Mouse (Mus musculus) adrenal gland, postnatal 36 days (tissue): ENCODE results near the gene Pde9a. TPM values are rescaled to one million over a fixed set of nuclear protein-coding genes. Genes with fewer than 3 reads are reported as not detected.

Source experiments
- DNase-seq, 2 experiments: peaks; one replicate each; pipeline ENCODE4 v3.0.0; 2021; ENCODE audit warnings: mixed read lengths in 1 of 2
- total RNA-seq, 2 experiments: library from RNA; stranded (reverse); gene quantifications; 2 replicates each; pipeline ENCODE4 v1.2.3; 2021

Pde9a gene
- total RNA-seq, 2 experiments from 2014 or later = 3.2 to 3.7 TPM

DNA sequence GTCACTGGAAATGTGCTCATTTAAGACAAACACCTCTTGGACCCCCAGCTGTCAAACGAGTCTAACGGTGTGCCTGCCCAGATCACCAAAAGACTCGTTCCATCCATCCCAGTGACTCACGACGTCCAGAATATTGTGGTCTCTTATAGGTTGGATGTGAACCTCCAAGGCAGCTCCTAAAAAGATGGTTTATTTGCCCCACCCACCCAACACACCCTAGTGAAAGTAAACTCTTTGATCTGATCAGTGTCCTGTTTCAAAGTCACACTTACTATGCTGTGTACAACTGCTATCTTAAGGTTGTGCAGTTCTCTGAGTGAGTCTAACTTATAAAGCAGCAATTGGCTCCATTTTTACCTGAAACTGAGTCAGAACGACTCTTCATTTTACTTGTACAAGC, 126.6 kb downstream of the Pde9a start:
- no peak for DNase-seq

DNA sequence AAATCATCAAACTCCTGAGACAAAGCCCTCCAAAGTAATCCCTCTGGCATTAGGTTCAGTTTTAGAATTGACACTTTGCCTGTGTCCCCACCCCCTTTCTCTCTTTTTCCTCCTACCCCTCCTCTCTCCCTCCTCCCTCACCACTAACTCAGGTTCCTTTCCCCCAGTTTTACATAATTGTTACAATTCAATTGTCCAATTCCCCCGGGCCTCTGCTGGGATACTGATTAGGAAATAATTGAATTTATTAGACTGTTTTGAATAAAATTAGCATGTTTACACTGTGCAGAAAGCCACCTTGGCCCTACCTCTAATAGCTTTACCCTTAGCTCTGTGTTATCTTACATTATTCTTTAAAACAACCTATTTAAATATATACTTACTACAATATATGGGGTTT, 128.7 kb downstream of the Pde9a start:
- DNase-seq = no peak

DNA sequence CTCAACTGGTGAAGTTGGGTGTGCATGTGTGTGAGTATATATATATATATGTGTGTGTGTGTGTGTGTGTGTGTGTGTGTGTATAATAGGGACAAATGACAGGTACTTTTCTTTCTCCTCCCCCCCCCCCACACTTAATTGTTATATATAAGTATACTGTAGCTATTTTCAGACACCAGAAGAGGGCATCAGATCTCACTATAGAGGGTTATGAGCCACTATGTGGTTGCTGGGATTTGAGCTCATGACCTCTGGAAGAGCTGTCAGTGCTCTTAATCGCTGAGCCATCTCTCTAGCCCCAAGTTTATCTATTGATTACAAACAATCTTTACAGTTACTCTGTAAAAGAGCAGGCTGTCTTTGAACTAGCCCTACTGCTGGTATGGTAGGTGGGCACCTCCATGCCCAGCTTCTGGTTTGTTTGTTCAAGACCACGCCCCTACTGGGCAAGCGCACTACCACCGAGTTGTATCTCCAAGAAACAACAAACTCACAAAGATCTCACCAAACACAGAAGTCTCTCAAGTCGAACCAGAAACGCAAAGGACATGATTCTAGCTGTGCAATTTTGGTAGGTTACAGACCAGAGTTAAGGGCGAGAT, 133.4 kb downstream of the Pde9a start:
- DNase-seq = no peak

DNA sequence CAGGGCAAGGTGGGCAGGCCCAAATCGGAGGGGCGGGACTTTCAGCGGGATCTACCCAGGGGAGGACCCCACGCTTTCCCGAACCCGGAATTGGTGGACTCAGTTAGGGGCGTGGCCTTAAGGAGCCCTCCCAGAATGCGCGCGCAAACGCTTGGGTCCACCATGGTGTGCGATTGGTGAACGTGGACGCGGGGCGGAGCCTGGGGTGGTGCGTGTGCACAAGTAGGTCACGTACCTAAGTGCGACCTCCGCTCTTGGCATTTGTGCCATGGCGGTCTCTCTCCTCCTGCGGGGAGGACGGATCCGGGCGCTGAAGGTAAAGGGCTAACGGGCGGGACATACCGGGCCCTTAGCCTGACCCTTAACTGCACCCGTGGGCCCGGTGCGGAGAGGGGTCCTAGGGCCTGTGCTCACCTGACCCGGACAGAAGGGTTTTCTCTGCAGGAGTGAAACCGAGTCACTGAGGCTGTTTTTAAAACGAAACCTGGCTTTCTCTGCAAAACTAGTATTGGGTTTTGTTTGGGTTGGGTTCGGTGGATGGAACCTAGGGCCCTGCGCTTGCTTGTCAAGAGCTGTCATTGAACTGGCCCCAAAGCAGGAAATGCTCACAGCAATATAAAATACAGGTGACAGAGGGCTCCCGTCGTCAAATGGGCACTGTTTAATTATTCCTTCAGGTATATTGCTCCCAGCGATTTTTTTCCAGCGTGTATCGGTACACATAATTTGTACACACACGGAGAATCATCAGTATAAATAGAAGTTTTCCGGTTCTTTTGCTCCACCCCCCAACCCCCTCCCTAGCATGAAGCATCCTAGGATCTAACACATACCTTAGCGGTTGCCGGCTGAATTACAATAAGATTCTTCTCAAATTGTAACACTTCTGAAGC, 134.2 kb downstream of the Pde9a start, which contains the start of the genes Wdr4 and Ndufv3:
Gene Wdr4 (minus strand): TSS at position 35 of the 893 bp plus-strand sequence.
Gene Ndufv3 (plus strand): TSS at position 170 of the 893 bp plus-strand sequence.
- DNase-seq = peak; percentile 99 to 100

DNA sequence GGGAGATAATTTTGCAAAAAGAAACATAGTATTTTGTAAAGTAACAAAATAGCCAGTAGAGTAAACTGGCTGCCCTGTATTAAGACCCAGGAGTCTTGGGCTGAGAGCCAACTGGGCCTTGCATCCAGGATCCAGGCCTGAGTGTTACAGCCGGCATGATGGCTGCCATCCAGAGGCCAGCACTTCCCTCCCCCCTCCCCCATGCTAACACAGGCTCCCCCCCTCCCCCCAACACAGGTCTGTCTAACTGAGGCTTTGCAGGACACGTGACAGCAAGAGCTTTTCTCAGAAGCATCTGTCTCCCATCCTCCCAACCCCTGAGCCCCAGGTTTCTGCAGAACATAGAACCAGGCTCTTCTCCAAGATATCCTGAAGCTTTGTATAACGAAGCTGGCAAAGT, 134.9 kb downstream of the Pde9a start:
- DNase-seq = peak; percentile 54 to 71

DNA sequence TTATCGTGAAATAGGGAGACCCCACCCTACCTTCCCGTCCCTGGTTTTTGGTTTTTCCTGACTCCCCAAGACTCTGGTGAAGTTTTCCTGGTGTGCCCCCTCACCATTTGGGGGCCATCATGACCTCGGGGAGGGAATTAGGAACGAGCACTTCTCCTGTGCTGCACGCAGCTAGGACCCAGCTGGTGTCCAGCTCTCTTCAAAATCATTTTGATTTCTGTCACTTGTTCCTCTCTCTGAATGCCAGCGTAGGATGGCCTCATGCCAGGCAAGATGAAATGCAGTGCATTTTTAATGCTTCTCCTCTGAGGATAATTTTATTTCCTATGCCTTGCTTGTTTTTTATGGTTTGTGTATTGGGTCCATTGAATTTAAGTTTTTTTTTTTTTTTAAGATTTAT, 135.9 kb downstream of the Pde9a start:
- no peak for DNase-seq

DNA sequence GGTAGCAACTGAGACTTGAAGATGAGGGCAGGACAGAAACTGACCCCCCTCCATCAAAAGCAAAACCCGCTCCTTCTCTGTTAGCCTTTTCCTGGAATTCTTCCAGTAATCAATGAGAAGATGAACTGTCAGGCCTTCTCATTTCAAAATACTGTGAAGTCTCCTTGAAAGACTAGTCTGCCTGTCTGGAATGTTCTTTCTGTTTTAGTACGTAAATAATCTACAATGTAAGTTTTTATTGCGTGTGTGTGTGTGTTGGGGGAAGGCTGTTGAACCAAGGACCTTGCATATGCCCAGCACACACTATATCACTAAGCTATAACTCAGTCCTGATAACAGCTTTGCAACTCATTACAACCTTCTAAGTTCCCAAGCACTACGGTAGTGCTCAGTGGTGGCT, 139.1 kb downstream of the Pde9a start:
- DNase-seq = no peak

DNA sequence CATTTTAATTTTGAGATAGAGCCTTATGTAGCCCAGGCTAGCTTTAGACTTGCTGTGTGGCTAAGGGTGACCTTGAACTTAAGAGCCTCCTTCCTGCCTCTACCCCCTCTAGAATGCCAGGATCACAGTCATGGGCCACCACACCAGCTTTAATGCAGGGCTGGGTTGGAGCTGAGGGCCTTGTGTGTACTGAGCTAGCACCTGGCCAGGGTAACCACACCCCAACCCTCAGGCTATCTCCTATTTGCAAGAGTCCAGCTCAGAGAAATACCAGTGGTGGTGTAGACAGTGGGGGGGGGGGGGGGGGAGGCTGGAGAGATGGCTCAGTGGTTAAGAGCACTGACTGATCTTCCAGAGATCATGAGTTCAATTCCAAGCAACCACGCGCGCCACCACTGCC, 139.8 kb downstream of the Pde9a start:
- DNase-seq = no peak

Other genes with a start within 250 kb of the Pde9a start
- gene Tff2, start 241.9 kb upstream of the Pde9a start, total RNA-seq = not detected
- not detected for gene Tff1, start 220.9 kb upstream of the Pde9a start, total RNA-seq
- gene Tmprss3, start 187.2 kb upstream of the Pde9a start, total RNA-seq = not detected
- gene Ubash3a, start 178.3 kb upstream of the Pde9a start, total RNA-seq = under 1 TPM in 1 of 2 experiments, not detected in 1; 0.07 TPM
- gene Rsph1, start 108.8 kb upstream of the Pde9a start, total RNA-seq = 1 to 10 TPM; 4.8 to 5.2 TPM
- gene Slc37a1, start 99.4 kb upstream of the Pde9a start, total RNA-seq = 1 to 10 TPM; 7.0 to 9.8 TPM
- gene Wdr4, start 133.8 kb downstream of the Pde9a start, total RNA-seq = 10 to 100 TPM; 20.5 to 24.0 TPM
- 100 to 1,000 TPM; 372 to 422 TPM for gene Ndufv3, start 133.9 kb downstream of the Pde9a start, total RNA-seq
- gene Pknox1, start 178.5 kb downstream of the Pde9a start, total RNA-seq = 10 to 100 TPM; 19.9 to 24.0 TPM